Mouse (Mus musculus) 3T3-L1 (cell line): ENCODE results near the gene Ndufc1.
A peak's percentile ranks its signal among the peaks of the same experiment; 100 is the strongest.
"Not testable (repeated sequence)": the region's sequence is repeated elsewhere in the genome, so short reads cannot be mapped to it uniquely, and the experiment has no call there.

Source experiments
- DNase-seq: peaks from one replicate; pipeline ENCODE4 v3.0.0-alpha.2; 2015; ENCODE audit warnings: low read depth, low spot score

The Ndufc1 gene

GRCm38 (mm10) chr3:51396219-51397068 lies 12.3 kb downstream of the Ndufc1 start, which contains the start of gene Mgarp:
TSS of gene Mgarp (minus strand) at chr3:51396738.
- DNase-seq, result no peak

DNA sequence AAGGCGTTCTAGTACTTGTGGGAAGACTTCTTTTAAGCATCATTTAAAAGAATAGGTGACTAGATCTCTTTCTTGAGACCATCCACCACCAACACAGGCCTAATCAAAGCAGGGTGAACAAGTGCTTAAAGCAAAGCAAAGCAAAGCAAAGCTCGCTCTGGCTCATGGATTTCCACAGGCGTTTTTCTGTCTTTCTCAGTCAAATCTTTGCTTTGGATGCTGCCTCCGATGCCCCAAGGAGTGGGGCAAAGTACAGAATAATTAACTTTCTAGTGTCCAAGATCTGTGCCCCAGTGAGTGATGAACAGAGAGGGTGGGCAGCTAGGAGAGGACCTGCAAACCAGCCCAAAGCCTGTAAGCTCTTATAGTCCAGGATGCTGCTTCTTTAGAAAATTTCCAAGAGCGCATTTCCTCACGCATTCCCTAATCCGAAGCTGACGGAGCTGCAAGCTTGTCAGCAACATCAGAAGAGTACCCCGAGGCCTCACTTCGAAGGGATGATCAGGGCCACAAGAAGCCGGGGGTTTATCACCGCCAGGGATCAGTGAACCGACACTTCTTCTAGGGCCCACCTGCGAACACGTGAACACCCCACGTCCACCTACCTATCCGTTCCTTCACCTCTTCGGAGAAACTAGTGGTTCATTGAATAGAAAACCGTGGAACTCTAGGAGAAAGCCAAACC lies 13.2 kb downstream of the Ndufc1 start:
- no peak for DNase-seq

- no peak for DNase-seq
These were observed 13.9 kb downstream of the Ndufc1 start for GRCm38 (mm10) chr3:51394881-51395280.

DNA sequence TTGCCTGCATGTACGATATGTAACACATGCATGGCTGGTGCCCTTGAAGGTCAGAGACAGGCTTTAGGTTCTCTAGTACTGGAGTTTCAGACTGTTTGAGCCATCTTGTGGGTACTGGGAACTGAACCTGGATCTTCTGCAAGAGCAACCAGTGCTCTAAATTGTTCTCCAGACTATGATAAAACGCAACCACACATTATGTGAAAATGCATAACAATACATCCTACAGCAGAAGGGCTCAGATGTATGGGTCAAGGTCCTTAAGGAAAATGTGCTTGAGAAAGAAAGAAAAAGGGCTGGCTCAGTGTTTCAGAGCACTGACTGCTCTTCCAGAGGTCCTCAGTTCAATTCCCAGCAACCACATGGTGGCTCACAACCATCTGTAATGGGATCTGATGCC lies 15.1 kb downstream of the Ndufc1 start:
- DNase-seq, result no peak

DNA sequence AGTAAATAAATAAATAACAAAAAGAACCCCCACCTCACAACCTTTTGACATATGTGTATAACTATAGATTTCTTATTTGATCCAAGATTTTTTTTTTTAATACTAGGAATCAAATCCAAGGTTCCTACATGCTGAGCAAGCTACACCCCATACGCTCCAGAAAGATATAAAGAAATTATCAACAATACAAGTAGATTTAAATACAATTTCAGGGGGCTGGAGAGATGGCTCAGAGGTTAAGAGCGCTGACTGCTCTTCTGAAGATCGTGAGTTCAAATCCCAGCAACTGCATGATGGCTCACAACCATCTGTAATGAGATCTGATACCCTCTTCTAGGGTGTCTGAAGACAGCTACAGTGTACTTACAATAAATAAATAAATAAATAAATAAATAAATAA lies 15.8 kb downstream of the Ndufc1 start:
- DNase-seq, result not testable (repeated sequence)

- DNase-seq, result peak; percentile 60
These were observed 17.2 kb downstream of the Ndufc1 start for GRCm38 (mm10) chr3:51391591-51391990.

- DNase-seq, result no peak
These were observed 17.7 kb downstream of the Ndufc1 start for GRCm38 (mm10) chr3:51391095-51391494.

DNA sequence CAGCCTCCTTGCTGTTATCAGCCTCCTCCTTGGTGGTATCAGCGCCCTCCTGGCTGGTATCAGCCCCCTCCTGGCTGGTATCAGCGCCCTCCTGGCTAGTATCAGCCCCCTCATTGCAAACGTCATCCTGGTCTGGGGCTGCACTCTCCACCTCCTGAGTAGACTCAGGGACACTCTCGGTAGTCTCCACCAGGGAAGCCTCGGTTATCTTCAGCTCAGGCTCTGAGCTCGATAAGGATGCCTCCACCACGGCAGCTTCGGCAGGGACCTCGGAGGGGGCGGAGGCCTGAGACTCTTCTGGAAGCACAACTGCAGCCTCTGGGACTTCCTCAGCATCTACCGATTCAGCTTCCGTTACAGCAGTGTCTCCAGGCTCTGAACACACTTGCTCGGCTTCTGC lies 19.9 kb downstream of the Ndufc1 start:
- DNase-seq, result no peak

DNA sequence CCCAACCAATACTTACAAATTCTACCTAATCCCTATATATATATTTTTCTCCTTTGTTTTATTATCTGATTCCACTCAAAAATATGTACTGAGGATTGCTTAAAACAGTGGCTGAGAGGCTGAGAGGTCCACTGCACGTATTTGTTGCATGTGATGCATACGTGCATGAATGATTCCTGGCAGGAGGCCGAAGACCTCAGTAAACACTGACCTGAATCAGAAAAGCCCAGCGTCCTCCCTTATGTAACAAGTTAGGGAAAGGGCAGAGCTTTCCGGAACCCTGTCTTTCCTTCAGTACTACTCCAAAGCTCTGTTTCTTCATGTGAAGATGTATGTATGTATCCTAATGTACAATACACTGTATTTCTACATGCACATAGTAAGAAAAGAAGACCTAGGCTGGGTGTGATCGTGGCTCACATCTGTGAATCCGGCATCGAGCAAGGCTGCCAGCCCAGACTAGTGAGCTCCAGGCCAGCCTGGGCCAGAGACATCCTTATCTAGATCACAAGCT lies 20.9 kb downstream of the Ndufc1 start:
- no peak for DNase-seq

DNA sequence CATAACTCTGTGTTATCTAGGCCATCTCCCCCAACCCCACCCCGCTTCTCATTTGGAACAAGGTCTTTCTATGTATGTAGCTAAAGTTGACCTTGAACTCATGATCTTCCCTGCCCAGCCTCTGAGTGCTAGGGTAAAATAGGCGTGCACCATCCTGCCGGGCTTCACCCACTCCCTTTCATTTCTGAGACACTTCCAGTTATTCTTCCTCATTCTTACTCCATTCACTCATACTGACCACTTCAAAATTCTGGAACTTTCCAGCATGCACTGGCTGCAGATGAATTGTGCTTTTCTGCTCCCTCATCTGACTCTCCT lies 21.7 kb downstream of the Ndufc1 start:
- DNase-seq, result no peak

DNA sequence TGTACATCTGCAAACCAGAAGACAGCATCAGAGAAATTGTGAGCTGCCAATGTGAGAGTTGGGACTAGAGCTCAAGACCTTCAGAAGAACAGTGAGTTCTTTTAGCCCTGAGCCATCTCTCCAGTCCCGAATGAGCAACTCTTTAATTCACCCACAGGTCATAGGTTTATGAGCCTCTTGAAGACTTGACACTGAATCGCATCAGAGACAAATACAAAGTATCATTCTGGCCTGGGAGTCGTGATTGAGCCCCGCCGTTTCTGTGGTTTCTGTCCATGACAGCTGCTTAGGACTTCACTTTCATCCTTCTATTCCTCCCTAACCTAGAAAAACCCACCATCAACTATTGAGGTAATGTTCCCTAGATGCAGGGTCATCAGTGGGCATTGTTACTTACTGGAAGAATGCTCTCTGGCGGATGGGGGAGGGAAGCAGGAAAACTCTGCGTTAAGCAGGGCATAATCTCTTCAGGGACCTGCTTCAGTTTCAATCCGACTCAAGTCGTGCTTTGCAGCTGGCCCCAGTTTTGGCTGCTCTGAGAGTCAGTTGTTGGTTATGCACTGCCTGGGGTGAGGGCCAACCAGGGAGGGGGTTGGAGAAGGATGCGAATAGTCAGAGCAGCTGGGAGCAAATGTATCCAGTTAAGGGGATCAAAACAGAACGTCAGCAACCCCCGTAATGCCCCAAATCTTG lies 22.2 kb downstream of the Ndufc1 start:
- DNase-seq, result no peak

DNA sequence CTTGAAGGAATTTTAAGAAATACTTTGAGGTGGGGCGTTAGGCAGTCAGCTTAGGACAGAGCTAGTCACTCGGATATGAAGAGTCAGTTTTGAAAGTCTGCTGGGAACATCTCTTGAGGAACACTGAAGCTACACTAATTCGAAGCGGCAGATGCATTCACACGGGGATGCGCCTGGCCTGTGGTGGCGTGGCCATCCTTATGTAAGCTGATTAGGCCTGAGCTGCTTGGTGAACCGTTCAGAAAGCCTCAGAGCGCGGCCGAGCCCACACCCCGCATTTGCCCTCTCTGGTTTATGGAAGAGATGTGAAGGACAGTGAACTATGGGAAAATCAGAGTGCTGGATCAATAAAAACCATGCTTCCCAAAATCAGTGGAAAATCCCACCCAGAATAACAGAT lies 25.4 kb downstream of the Ndufc1 start:
- no peak for DNase-seq

GRCm38 (mm10) chr3:51380660-51381014 lies 28.2 kb downstream of the Ndufc1 start:
- DNase-seq, result no peak

DNA sequence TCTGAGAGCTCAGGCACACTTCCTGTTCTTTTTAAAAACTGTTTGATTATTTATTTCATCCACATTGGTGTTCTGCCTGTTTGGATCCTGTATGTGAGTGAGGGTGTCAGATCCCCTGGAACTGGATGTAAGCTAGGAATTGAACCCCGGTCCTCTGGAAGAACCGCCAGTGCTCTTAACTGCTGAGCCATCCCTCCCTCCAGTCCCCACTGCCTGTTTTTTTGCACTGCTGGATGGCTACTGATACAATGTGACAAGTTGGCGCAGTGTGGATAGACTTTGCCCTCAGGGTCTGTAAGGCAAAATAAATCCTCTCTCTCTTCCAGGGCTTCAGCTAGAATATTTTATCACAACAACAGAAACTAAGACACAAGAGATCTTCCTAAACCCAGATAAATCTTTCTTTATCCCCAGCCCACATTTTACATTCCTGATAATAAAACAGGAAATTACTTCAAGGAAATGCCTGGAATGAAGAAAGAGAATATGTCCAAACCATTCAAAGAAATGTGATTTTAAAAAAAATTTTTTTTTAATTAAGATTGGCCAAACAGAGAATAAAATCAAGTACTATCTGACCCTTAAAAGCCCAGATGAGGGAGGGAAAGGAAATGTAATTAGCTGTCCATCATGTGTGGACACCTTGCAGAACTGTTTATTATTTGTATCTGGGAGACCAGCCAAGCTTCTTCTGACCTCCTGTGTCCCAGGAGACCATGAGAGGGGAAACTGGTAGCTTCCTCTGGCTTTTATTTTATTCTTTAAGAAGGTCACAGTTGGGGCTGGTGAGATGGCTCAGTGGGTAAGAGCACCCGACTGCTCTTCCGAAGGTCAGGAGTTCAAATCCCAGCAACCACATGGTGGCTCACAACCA lies 28.8 kb downstream of the Ndufc1 start:
- no peak for DNase-seq

GRCm38 (mm10) chr3:51378665-51378946 lies 30.2 kb downstream of the Ndufc1 start:
- no peak for DNase-seq

DNA sequence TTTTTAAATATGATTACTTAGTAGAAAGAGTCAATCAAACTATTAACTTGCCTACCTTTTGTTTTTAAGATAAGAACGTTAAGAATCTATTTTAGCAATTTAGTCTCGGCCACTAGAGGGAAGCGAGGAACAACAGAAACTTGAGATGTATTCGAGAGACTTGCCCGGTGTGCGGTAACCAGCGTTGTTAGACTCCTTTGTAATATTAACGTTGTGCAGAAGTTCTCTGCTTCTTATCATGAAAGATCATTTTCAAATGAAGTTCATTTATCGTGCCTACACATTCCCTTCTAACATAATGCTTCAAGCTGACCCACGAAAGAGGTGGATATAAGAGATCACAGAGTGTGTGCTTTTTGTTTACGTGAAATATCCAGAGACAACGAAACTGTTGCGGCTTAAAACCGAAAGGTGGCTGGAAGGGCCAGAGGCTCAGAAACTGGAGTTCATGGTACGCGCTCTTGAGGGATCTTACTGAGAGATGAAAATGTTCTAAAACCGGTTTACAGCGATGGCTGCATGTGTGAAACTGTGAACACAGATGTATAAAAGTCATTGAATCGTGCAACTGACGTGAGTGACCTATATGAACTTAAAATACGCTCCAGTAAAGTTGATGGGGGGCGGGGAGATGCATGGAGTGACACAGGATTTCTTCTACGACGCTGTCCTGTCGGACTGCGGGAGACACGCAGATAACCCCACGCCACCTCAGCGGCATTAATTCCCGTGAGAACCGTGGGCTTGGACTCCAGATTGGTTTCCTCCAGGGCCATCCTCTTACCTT lies 30.7 kb downstream of the Ndufc1 start:
- DNase-seq, result peak; percentile 71

GRCm38 (mm10) chr3:51375307-51376265 lies 33.2 kb downstream of the Ndufc1 start:
- DNase-seq, result peak; percentile 74

GRCm38 (mm10) chr3:51373544-51373943 lies 35.2 kb downstream of the Ndufc1 start:
- no peak for DNase-seq

- DNase-seq, result no peak
These were observed 35.9 kb downstream of the Ndufc1 start for GRCm38 (mm10) chr3:51372883-51373282.

DNA sequence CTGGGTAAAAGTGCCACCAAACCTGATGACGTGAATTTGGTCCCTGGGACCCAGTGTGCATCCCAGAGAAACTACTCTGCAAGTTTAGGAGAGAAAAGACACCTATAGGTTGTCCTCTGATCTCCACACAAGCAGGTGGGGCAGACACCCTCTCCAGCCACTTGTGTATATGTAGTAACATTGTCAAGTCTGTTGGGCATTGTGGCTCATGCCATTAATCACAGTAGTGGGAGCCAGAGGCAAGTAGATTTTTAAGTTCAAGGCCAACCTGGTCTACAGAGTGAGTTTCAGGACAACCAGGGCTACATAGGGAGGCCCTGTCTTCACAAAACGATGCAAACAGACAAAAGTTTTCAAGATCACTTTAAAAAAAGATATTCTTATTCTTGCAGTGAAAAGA lies 37.0 kb downstream of the Ndufc1 start:
- DNase-seq, result no peak
